Mouse (Mus musculus): ENCODE data around the gene Sycp3.

DNA sequence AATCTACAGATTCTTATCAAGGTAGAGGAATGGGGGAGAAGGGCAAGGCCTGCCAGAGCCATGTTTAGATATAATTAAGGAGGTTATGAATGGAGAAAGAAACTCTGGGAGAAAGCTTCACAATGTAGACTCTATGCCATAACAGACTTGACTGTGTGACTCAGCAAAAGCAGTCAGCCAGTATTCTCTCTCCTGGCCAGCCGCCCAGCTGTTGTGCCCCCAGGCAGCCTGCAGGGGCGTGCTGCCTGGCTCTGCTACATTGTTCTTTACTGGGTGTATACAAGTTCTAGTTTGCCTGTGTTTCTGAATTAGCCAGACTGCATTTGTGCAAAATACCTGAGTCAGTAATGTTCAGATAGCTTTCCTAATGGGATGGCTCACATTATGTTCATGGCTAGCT lies 55.1 kb downstream of the Sycp3 start:
- TF ChIP-seq TAL1 (IDR thresholded peaks at IDR 0.05; ENCODE audit: low read length) (no peak), GATA1 (IDR thresholded peaks at IDR 0.05; ENCODE audit: low read length) (no peak)
